Mouse (Mus musculus) left cerebral cortex, postnatal 25 days (tissue): ENCODE measurements at regions not wholly inside any gene's neighbourhood (a gene's known extent, or its start where the extent isn't known, plus 50 kb on each side); places are given as distances from the start of the nearest gene placed in this dataset.

Source experiments
- DNase-seq, 2 experiments: peaks; one replicate each; pipeline ENCODE4 v3.0.0; 2022; ENCODE audit warnings: low spot score in 2 of 2, mixed read lengths in 1 of 2
- intact Hi-C: fragments of 180-260 bp; cut with DNase I; formaldehyde crosslinking; loops from one replicate; pipeline ENCODE4 v1.15.1; 2025

DNA sequence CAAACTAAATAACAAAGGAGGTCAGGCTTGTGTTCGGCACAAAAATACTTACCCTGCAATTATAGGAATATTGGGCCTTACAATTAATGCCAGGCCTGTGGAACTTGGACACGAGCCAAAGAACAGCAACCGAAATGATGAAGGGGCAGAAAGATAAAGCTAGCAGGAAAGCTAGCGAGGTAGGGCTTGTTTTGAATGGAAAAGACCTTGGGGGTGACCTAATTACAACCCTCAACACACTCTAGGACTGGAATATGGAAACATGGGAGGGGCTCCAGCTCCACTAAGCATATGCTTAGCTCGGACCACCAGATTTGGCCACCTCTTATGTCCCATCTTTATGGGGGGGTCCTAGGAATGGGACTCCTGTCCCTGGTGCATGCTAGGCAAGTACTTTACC lies 362.8 kb downstream of the H2al1j start:
- DNase-seq: no peak
- intact Hi-C loops: no loop called here

- intact Hi-C loops: no loop called here
- DNase-seq: no peak
Observed at GRCm38 (mm10) chrX:11691019-11691418, 363.4 kb downstream of the H2al1j start.

- intact Hi-C loops: no loop called here
- DNase-seq: no peak
Observed at GRCm38 (mm10) chrX:11696565-11696964, 368.9 kb downstream of the H2al1j start.

DNA sequence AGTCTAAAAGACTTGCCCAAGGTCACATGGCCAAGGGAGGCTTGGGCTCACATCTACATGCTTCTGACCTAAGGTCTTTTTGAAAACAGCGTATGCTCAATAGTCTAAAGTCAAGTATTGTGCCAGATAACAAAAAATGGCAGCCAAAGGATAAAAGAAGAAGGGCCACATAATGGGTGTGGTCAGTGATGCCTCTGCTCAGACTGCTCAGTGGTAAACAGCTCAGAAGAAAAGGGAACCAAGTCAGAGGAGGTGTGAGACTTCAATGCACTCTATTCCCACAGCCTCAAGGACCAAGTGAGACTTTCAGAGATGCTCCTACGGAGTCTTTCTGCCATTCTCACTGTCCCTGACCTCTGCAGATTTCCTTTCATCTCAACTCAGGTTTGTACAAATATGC lies 373.5 kb downstream of the H2al1j start:
- no peak for DNase-seq
- intact Hi-C loops: no loop called here

GRCm38 (mm10) chrX:11705851-11706557 lies 378.4 kb downstream of the H2al1j start:
- intact Hi-C loops: no loop called here

GRCm38 (mm10) chrX:11707330-11707729 lies 379.7 kb downstream of the H2al1j start:
- intact Hi-C loops: no loop called here

More at GRCm38 (mm10) chrX:11705851-11706557, 378.4 kb downstream of the H2al1j start:
- no peak for DNase-seq

GRCm38 (mm10) chrX:11708325-11708724 lies 380.7 kb downstream of the H2al1j start:
- DNase-seq: no peak
- intact Hi-C loops: no loop called here

More at GRCm38 (mm10) chrX:11707330-11707729, 379.7 kb downstream of the H2al1j start:
- DNase-seq: no peak

- peak in 1 of 2 experiments; percentile 33 for DNase-seq
- intact Hi-C loops: no loop called here
Observed at GRCm38 (mm10) chrX:11709326-11709725, 381.7 kb downstream of the H2al1j start.

GRCm38 (mm10) chrX:11713423-11713822 lies 385.8 kb downstream of the H2al1j start:
- intact Hi-C loops: no loop called here
- DNase-seq: no peak

- intact Hi-C loops: no loop called here
- DNase-seq: no peak
Observed at GRCm38 (mm10) chrX:11716773-11717172, 389.2 kb downstream of the H2al1j start.

DNA sequence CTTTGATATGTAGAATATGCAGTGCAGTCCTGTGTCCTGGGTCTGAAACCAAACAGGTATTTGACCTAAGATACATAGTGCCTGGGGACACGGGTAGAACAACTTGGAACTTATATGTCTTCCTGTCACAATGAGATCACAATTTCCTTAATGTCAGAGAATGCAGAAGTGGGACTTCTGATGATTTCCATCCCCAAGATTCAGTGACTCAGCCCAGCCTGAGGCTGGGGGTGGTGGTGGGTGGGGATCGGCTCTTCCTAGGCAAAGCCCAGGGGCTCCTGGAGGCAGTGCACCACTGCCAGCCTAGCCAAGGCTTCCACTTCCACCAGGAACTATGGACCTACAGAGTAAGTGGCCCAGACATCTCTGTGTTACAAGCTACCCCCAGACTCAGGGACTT lies 391.2 kb downstream of the H2al1j start:
- DNase-seq: no peak
- intact Hi-C loops: no loop called here

GRCm38 (mm10) chrX:11720517-11720916 lies 392.9 kb downstream of the H2al1j start:
- peak in 1 of 2 experiments; percentile 3 for DNase-seq
- intact Hi-C loops: no loop called here

DNA sequence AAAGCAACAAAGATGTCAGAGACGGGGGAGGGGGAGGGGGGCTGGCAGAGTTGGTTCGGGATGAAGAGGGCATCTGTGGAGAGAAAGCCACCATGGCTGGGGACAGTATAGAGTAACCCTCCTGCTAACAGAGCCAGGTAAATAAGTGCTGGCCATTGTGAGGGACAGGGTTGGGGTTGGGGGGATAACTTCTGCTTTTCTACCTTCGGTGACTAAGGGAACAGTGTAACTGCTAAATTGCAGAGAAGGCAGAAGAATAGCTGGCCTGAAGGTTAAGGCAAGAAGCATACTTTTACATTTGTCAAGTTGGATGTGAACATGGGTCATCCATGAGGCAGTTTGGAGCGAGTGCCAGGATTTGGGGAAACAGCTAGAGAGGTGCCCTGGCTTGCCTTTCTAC lies 395.1 kb downstream of the H2al1j start:
- intact Hi-C loops: no loop called here
- DNase-seq: no peak

- intact Hi-C loops: no loop called here
- no peak for DNase-seq
Observed at GRCm38 (mm10) chrX:11724718-11725117, 397.1 kb downstream of the H2al1j start.

DNA sequence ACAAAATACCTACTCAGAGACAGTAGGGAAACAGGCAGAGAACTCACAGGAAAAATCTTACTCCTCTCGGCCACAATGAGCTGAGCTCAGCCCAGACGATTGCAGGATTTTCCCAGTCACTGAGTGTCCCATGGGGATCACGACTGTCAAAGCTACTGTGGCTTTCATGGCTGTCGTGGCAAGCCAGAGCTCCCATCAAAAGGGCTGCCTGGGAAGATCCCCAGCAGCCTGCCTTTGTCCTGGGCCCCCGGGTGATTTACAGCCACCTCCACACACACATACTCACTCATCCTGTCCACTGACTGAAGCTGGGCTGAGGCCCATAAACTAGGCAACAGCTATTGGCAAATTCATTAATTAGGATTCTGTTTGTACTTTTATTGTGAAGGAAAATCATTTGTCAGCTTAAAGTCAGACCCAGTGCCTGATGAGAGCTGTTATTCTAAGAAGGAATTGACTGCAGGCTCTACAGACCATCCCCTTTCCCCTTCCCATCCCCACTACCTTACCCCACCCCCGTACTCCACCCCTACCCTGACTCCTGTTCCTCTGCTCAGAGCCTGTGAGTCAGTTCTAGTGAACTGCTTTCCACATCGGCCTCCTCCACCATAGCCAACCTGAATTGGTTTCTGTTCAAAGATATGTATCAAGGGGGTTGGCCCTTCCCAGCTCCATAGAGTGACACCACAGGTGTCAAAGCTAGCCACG lies 399.1 kb downstream of the H2al1j start:
- intact Hi-C loops: no loop called here
- no peak for DNase-seq

GRCm38 (mm10) chrX:11728481-11728880 lies 400.9 kb downstream of the H2al1j start:
- peak in 1 of 2 experiments; percentile 2 for DNase-seq
- intact Hi-C loops: no loop called here

DNA sequence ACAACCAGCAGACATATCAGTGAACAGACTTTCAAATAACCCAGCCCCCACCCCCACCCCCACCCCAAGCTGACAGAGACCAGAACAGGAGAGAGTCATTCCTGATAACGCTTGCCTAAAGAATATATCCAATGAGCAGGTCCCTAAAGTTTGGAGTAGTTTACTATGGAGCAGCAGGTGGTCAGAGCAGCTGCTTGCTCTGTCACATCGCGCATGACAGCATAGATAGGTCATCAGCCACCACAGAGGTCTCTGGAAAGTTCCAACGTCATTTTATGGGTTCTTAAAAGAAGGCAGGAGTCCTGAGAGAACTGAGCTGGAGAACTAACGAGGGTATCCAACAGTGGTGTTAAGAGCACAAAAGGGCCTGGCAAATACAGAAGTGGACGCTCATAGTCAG lies 402.4 kb downstream of the H2al1j start:
- intact Hi-C loops: no loop called here
- DNase-seq: no peak

GRCm38 (mm10) chrX:11732371-11732770 lies 404.7 kb downstream of the H2al1j start:
- DNase-seq: no peak
- intact Hi-C loops: no loop called here

DNA sequence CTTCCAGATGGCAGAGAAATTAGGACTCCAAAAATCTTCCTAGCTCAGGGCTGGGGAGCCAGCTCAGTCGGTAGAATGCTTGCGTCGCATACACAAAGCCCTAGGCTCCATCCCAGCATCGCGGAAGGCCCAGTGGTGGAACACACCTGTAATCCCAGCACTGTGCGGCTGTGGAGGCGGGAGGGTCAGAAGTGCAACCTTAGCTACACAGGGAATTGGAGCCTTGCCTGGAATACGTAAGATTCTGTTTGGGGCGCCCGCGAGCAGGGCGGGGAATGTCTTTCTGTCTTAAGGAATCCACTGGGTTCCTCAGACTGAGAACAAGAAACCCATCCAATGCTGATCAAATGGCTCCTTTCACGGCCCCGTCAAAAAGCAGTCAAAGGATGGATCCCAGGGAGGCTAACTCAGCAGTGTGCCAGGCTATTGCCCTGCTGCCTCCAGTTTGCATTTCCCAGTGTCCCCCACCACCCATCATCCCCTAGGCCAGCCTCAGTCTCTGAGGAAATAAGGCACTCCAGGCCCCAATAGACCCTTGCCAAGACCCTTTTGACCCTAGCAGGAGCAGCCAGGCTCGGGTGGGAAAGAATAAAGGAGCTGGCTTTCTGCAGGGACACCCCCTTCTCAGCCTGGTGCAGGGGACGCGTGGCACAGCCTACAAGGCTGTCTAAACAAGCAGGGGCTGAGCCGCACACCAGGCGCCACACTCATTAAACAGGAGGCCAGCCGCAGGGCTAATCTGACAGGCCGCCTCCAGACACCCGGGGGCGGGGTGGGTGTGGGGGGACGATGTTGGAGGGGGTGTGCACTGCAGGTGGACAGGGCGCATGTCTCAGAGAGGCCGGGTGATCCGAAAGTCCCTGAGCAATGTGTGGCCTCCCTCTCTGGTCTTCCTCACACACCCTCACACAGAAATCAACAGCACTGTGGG lies 407.1 kb downstream of the H2al1j start:
- intact Hi-C loops: no loop called here
- no peak for DNase-seq

DNA sequence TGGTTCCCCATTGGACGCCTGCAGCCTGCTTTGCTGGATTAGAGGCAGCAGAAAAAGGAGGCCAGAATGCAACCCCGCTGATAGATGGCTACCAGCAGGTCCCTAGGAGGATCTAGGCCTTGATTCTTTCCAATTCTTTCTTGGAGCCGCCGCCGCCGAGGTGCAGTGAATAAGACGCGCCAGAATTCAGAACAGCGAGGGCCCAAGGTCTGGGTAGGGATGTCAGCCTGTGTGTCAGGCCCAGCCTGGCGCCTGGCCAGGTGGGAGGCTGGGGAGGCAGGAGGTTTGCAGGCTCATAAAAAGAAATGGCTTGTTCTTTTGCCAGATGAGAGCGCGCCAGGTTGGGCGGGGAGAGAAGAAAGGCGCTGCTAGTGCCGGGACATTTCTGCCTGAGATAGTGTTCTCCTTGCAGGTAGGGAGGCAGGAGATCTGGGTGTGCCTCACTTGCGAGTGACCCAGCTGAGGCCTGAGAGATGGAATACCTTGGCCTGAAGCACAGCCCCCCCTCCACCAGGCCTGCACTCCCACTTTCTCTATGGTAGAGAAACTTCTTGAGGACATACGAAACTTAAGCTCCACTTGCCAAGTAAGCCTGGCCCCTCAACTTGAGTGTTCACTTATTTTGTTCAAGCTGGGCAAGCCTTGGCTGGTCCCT lies 408.0 kb downstream of the H2al1j start:
- peak; percentile 5 to 13 for DNase-seq
- intact Hi-C loops: no loop called here
